Mouse (Mus musculus): ENCODE results near the gene Pim2.

DNA sequence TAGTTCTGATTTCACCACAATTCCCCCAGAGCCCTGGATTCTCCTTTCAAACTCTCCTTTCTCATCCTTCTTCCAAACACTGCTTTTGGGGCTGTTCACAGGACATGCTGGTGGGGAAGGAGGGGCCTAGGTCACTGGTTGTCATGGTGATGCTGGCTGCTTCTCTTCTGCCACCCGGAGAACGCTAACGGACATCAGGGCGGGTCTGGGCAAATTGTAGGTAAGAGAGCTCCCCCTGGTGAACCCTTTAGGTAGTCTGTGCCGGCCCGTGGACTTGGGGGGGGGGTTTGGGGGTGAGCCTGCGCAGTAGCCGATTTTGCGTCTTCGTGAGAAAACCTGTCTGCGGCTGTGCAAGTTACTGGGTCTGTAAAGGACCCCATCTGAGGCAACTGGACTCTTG, 1.8 kb downstream of the Pim2 start:
- TF ChIP-seq CTCF (IDR thresholded peaks at IDR 0.05; ENCODE audit: insufficient read depth, low read length): peak; percentile 32
- no peak for TF ChIP-seq POLR2A (IDR thresholded peaks at IDR 0.05; ENCODE audit: borderline replicate concordance, extremely low read depth, low read depth, low read length)
